Mouse (Mus musculus) kidney, postnatal 0 days (tissue): Measurements from ENCODE around the gene Noct. TPM values are rescaled to one million over a fixed set of nuclear protein-coding genes. Genes with fewer than 3 reads are reported as not detected.
"Not testable (repeated sequence)": the region's sequence is repeated elsewhere in the genome, so short reads cannot be mapped to it uniquely, and the experiment has no call there.

Experiments used
- ATAC-seq: fragments of 200-750 bp; cut with Nextera tagmentation; replicated peaks from 2 replicates; pipeline ENCODE4 v1.8.0; 2017; ENCODE audit warnings: low read depth, moderate number of reproducible peaks, moderate TSS enrichment, moderate library complexity; ENCODE audit not compliant: low FRiP score
- DNase-seq: peaks from one replicate; pipeline ENCODE4 v3.0.0-alpha.2; 2016; ENCODE audit warnings: low spot score
- H3K27ac ChIP-seq: fragments of 300-500 bp; sonication (generic); 2 replicates; pipeline ENCODE4 v1.5.1; 2014; ENCODE audit warnings: mild to moderate bottlenecking
- H3K27me3 ChIP-seq: fragments of 300-500 bp; sonication (generic); 2 replicates; pipeline ENCODE4 v1.6.1; 2014; ENCODE audit warnings: low read length, mixed read lengths; ENCODE audit not compliant: insufficient read depth
- H3K36me3 ChIP-seq: fragments of 300-500 bp; sonication (generic); 2 replicates; pipeline ENCODE4 v1.6.1; 2014; ENCODE audit warnings: low read length, mixed read lengths; ENCODE audit not compliant: insufficient read depth
- H3K4me1 ChIP-seq: fragments of 300-500 bp; sonication (generic); replicated peaks from 2 replicates; pipeline ENCODE4 v1.6.1; 2014; ENCODE audit warnings: antibody characterized with exemption, low read length, mixed read lengths; ENCODE audit not compliant: insufficient read depth
- H3K4me2 ChIP-seq: fragments of 300-500 bp; sonication (generic); 2 replicates; pipeline ENCODE4 v1.6.1; 2014; ENCODE audit warnings: mild to moderate bottlenecking, low read length, moderate library complexity, mixed read lengths
- H3K4me3 ChIP-seq: fragments of 300-500 bp; sonication (generic); replicated peaks from 2 replicates; pipeline ENCODE4 v1.5.1; 2014; ENCODE audit warnings: low read depth, low read length
- H3K9ac ChIP-seq: fragments of 300-500 bp; sonication (generic); 2 replicates; pipeline ENCODE4 v1.6.1; 2014; ENCODE audit warnings: low read depth, low read length
- H3K9me3 ChIP-seq: fragments of 300-500 bp; sonication (generic); replicated peaks from 2 replicates; pipeline ENCODE4 v1.6.1; 2016; ENCODE audit warnings: low read length, inconsistent platforms, mixed read lengths
- CTCF ChIP-seq: IDR thresholded peaks from 2 replicates; pipeline ENCODE4 v1.5.1; 2016; ENCODE audit warnings: antibody characterized with exemption, low read depth, mild to moderate bottlenecking, moderate library complexity
- WGBS: fragments of 180-500 bp; shearing (Covaris S2); extraction: QIAGEN DNeasy Blood & Tissue Kit; methylation state at CpG from one replicate; pipeline ENCODE4 v1.1.7; 2014; 5-methylcytosine and 5-hydroxymethylcytosine counted together
- polyA plus RNA-seq: library from polyadenylated mRNA; unstranded; fragments of >200 nt; fragmentation: Nextera tagmentation; extraction: Ambion mirVana; gene quantifications from 2 replicates; pipeline ENCODE4 v1.2.1, GENCODE M21; 2015

Noct gene
- polyA plus RNA-seq, 1 experiment from 2014 or later, result 7.1 TPM

GRCm38 (mm10) chr3:51213111-51213510 is 11.1 kb upstream of the Noct start:
- DNase-seq, result no peak
- H3K27ac ChIP-seq, result no peak overlapping the region
- H3K9ac ChIP-seq, result no peak overlapping the region
- no peaks in the 10 kb centered on the region for H3K36me3 ChIP-seq
- H3K4me2 ChIP-seq, result no peak overlapping the region
- no peaks in the 10 kb centered on the region for H3K27me3 ChIP-seq
- H3K9me3 ChIP-seq, result no peaks in the 10 kb centered on the region
- ATAC-seq, result no peak
- H3K4me1 ChIP-seq, result no peaks in the 10 kb centered on the region
- TF ChIP-seq CTCF, result no peak
- 100% methylated on average over 3 of the region's 3 CpGs for WGBS
- H3K4me3 ChIP-seq, result no peak overlapping the region

DNA sequence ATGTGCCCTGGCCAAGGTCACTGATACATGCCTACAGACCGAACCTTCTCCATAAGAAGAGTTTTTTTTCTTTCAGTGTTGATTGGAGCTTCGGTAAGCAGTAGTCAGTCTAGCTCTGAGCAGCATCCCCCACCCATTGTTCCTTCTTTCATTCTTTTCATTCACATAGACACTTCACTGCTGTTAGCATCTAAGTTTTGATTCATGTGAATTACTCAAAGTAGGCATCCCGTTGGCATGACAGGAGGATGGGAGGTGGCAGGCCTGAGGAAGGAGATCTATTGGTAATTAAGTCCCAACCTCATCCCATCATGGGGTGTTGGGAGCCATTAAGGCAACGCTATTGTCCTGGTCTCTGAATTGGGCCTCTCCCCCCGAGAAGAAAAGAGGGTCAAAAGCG is 8.6 kb upstream of the Noct start:
- TF ChIP-seq CTCF, result no peak
- no peaks in the 10 kb centered on the region for H3K36me3 ChIP-seq
- H3K4me2 ChIP-seq, result no peak overlapping the region
- H3K9me3 ChIP-seq, result no peaks in the 10 kb centered on the region
- DNase-seq, result no peak
- ATAC-seq, result no peak
- H3K27me3 ChIP-seq, result no peaks in the 10 kb centered on the region
- H3K4me3 ChIP-seq, result no peak overlapping the region
- H3K9ac ChIP-seq, result no peak overlapping the region
- WGBS, result 78% methylated on average over 6 of the region's 6 CpGs
- no peak overlapping the region for H3K27ac ChIP-seq
- H3K4me1 ChIP-seq, result no peaks in the 10 kb centered on the region

- H3K36me3 ChIP-seq, ATAC-seq, H3K4me3 ChIP-seq, H3K4me2 ChIP-seq, H3K9ac ChIP-seq, DNase-seq, H3K4me1 ChIP-seq, H3K27me3 ChIP-seq, H3K27ac ChIP-seq, H3K9me3 ChIP-seq: not testable (repeated sequence)
- WGBS, result 72% methylated on average over 5 of the region's 10 CpGs
Measured at GRCm38 (mm10) chr3:51216351-51216750, 7.9 kb upstream of the Noct start.

DNA sequence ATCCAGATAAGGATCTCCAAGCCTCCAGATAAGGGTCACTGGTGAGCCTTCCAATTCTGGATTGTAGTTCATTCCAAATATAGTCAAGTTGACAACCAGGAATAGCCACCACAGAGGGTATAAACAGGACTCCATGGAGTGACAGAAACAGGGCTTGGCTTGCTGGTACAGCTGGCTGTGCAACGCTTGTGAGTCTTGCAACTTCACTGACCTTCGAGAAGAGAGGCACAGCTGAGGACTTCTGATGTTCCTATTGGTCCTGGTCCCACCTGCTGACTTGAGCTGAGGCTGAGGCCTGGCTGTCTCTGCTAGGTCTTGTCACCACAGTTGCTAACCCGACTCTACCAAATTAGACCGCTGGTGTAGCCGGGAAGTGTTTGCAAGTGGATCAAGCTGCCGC is 5.9 kb upstream of the Noct start:
- ATAC-seq, H3K27me3 ChIP-seq, DNase-seq, H3K4me2 ChIP-seq, H3K9ac ChIP-seq, H3K27ac ChIP-seq, H3K9me3 ChIP-seq, H3K4me3 ChIP-seq, H3K36me3 ChIP-seq: not testable (repeated sequence)
- H3K4me1 ChIP-seq, result peaks cover 13% of the 10 kb centered on the region; the same call in 1 of the 2 replicates
- WGBS, result 83% methylated on average over 6 of the region's 6 CpGs

GRCm38 (mm10) chr3:51219213-51219612 is 5.0 kb upstream of the Noct start:
- no peak overlapping the region for H3K9ac ChIP-seq
- ATAC-seq, result no peak
- H3K4me2 ChIP-seq, result no peak overlapping the region
- no peaks in the 10 kb centered on the region for H3K36me3 ChIP-seq
- H3K4me3 ChIP-seq, result no peak overlapping the region
- H3K27ac ChIP-seq, result no peak overlapping the region
- no peak for DNase-seq
- TF ChIP-seq CTCF, result no peak
- no peaks in the 10 kb centered on the region for H3K27me3 ChIP-seq
- H3K4me1 ChIP-seq, result peaks cover 20% of the 10 kb centered on the region
- 91% methylated on average over 5 of the region's 5 CpGs for WGBS
- no peaks in the 10 kb centered on the region for H3K9me3 ChIP-seq

DNA sequence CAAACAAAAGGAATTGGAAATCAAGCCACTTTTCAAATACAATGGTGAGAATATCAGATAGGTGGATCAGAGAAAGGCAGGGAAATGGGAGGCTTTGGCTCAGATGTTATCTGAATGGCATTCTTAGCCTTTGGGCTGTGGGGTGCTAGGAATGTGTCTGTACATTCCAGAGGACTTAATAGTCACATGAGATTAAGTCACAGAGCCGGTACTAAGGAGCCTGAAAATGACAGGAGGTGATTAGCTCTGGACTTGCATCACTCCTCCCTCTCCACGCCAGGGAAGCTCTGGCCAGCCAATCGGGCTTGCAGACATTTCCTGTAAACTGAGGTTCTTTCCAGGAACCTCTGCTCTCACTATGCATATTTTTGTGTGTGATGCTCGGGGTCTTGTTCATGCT is 3.4 kb upstream of the Noct start:
- H3K9me3 ChIP-seq, result no peaks in the 10 kb centered on the region
- no peaks in the 10 kb centered on the region for H3K27me3 ChIP-seq
- H3K36me3 ChIP-seq, result no peaks in the 10 kb centered on the region
- peaks cover 20% of the 10 kb centered on the region for H3K4me1 ChIP-seq
- DNase-seq (no peak), ATAC-seq (no peak)
- H3K9ac ChIP-seq, result no peak overlapping the region
- 46% methylated on average over 4 of the region's 4 CpGs for WGBS
- H3K4me3 ChIP-seq, result no peak overlapping the region
- TF ChIP-seq CTCF, result no peak
- H3K4me2 ChIP-seq, result no peak overlapping the region
- H3K27ac ChIP-seq, result no peak overlapping the region

DNA sequence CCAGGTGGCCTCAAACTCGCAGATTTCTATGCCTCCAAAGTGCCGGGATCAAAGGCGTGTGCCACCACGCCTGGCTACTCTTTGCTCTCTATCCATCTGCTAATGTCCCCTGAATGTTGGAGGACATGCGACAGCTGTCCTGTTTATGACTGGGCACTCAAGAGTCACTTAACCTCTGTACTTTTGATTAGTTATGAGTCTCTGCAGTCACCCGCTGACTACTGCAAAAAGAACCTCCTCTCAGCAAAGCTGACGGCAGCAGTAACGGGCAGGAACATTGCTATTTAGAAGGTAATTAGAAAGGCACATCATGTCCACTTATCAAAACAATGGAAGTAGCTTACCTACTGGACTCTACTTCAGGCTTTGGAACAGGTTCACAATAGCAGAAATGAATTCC is 2.4 kb upstream of the Noct start:
- DNase-seq, result no peak
- no peak overlapping the region for H3K4me3 ChIP-seq
- peak overlapping the region; percentile 36; the same call in 1 of the 2 replicates for H3K27ac ChIP-seq
- H3K9ac ChIP-seq, result no peak overlapping the region
- no peak for TF ChIP-seq CTCF
- no peak for ATAC-seq
- H3K36me3 ChIP-seq, result no peaks in the 10 kb centered on the region
- no peaks in the 10 kb centered on the region for H3K27me3 ChIP-seq
- H3K4me2 ChIP-seq, result no peak overlapping the region
- H3K9me3 ChIP-seq, result no peaks in the 10 kb centered on the region
- peaks cover 20% of the 10 kb centered on the region for H3K4me1 ChIP-seq
- WGBS, result 34% methylated on average over 8 of the region's 8 CpGs
